Mouse (Mus musculus): ENCODE measurements around the gene Copg2. TPM values are rescaled to one million over a fixed set of nuclear protein-coding genes. Genes with fewer than 3 reads are reported as not detected.
"Not testable (repeated sequence)": the region's sequence is repeated elsewhere in the genome, so short reads cannot be mapped to it uniquely, and the experiment has no call there.

The Copg2 gene
- polyA plus RNA-seq, 1 experiment from 2014 or later = 25.8 TPM

GRCm38 (mm10) chr6:30802915-30803314 is 93.7 kb downstream of the Copg2 start:
- peaks cover 24% of the 10 kb centered on the region for H3K36me3 ChIP-seq
- not testable (repeated sequence) for H3K27ac ChIP-seq; H3K9me3 ChIP-seq (replicated peaks); H3K4me3 ChIP-seq; DNase-seq (ENCODE audit: low spot score); H3K27me3 ChIP-seq (ENCODE audit: low read depth, poor library complexity, severe bottlenecking); H3K4me1 ChIP-seq
- 96% methylated on average over 7 of the region's 7 CpGs for WGBS

- H3K4me1 ChIP-seq = no peaks in the 10 kb centered on the region
- no peaks in the 10 kb centered on the region for H3K27me3 ChIP-seq (ENCODE audit: low read depth, poor library complexity, severe bottlenecking)
- H3K27ac ChIP-seq = no peak overlapping the region
- H3K4me3 ChIP-seq = no peak overlapping the region
- H3K9me3 ChIP-seq (replicated peaks) = no peaks in the 10 kb centered on the region
- peaks cover 46% of the 10 kb centered on the region for H3K36me3 ChIP-seq
- DNase-seq (ENCODE audit: low spot score) = no peak
- WGBS = 90% methylated on average over 2 of the region's 2 CpGs
Observed at GRCm38 (mm10) chr6:30751209-30751608, 145.4 kb downstream of the Copg2 start.

GRCm38 (mm10) chr6:30750482-30750881 is 146.1 kb downstream of the Copg2 start:
- Histone ChIP-seq H3K36me3 (peaks cover 53% of the 10 kb centered on the region), H3K9me3 (replicated peaks) (no peaks in the 10 kb centered on the region), H3K4me3 (no peak overlapping the region), H3K27ac (no peak overlapping the region), H3K4me1 (0 out of 2 replicates have a peak, but pooled peaks cover 2% of the 10 kb centered on the region), H3K27me3 (ENCODE audit: low read depth, poor library complexity, severe bottlenecking) (no peaks in the 10 kb centered on the region)
- 90% methylated on average over 6 of the region's 6 CpGs for WGBS
- DNase-seq (ENCODE audit: low spot score) = no peak

GRCm38 (mm10) chr6:30749892-30750291 is 146.7 kb downstream of the Copg2 start:
- Histone ChIP-seq H3K36me3 (peaks cover 59% of the 10 kb centered on the region), H3K4me1 (0 out of 2 replicates have a peak, but pooled peaks cover 2% of the 10 kb centered on the region), H3K27me3 (ENCODE audit: low read depth, poor library complexity, severe bottlenecking) (no peaks in the 10 kb centered on the region), H3K4me3 (no peak overlapping the region), H3K27ac (no peak overlapping the region), H3K9me3 (replicated peaks) (no peaks in the 10 kb centered on the region)
- DNase-seq (ENCODE audit: low spot score) = no peak
- WGBS = 85% methylated on average over 1 of the region's 1 CpGs

- Histone ChIP-seq H3K27ac (no peak overlapping the region), H3K9me3 (replicated peaks) (no peaks in the 10 kb centered on the region), H3K4me3 (no peak overlapping the region), H3K36me3 (peaks cover 66% of the 10 kb centered on the region), H3K4me1 (0 out of 2 replicates have a peak, but pooled peaks cover 2% of the 10 kb centered on the region), H3K27me3 (ENCODE audit: low read depth, poor library complexity, severe bottlenecking) (no peaks in the 10 kb centered on the region)
- DNase-seq (ENCODE audit: low spot score) = no peak
- WGBS = 45% methylated on average over 2 of the region's 2 CpGs
Observed at GRCm38 (mm10) chr6:30749042-30749689, 147.4 kb downstream of the Copg2 start.

GRCm38 (mm10) chr6:30748358-30748910 is 148.2 kb downstream of the Copg2 start:
- Histone ChIP-seq H3K9me3 (replicated peaks) (no peaks in the 10 kb centered on the region), H3K4me1 (0 out of 2 replicates have a peak, but pooled peaks cover 2% of the 10 kb centered on the region), H3K4me3 (no peak overlapping the region), H3K36me3 (peaks cover 73% of the 10 kb centered on the region), H3K27ac (no peak overlapping the region), H3K27me3 (ENCODE audit: low read depth, poor library complexity, severe bottlenecking) (no peaks in the 10 kb centered on the region)
- DNase-seq (ENCODE audit: low spot score) = no peak
- 80% methylated on average over 6 of the region's 6 CpGs for WGBS

GRCm38 (mm10) chr6:30747631-30748357 is 148.8 kb downstream of the Copg2 start:
- H3K27me3 ChIP-seq (ENCODE audit: low read depth, poor library complexity, severe bottlenecking) = no peaks in the 10 kb centered on the region
- DNase-seq (ENCODE audit: low spot score) = no peak
- H3K4me1 ChIP-seq = 0 out of 2 replicates have a peak, but pooled peaks cover 2% of the 10 kb centered on the region
- H3K9me3 ChIP-seq (replicated peaks) = no peaks in the 10 kb centered on the region
- WGBS = 71% methylated on average over 7 of the region's 7 CpGs
- H3K36me3 ChIP-seq = peaks cover 80% of the 10 kb centered on the region
- no peak overlapping the region for H3K27ac ChIP-seq
- H3K4me3 ChIP-seq = no peak overlapping the region

- Histone ChIP-seq H3K36me3 (peaks cover 99% of the 10 kb centered on the region), H3K4me1 (0 out of 2 replicates have a peak, but pooled peaks cover 10% of the 10 kb centered on the region), H3K27ac (no peak overlapping the region), H3K4me3 (no peak overlapping the region), H3K9me3 (replicated peaks) (no peaks in the 10 kb centered on the region), H3K27me3 (ENCODE audit: low read depth, poor library complexity, severe bottlenecking) (no peaks in the 10 kb centered on the region)
- WGBS = 80% methylated on average over 7 of the region's 7 CpGs
- no peak for DNase-seq (ENCODE audit: low spot score)
Observed at GRCm38 (mm10) chr6:30745591-30745990, 151.0 kb downstream of the Copg2 start.

- 0 out of 2 replicates have a peak, but pooled peaks cover 10% of the 10 kb centered on the region for H3K4me1 ChIP-seq
Observed at GRCm38 (mm10) chr6:30744846-30745245, 151.7 kb downstream of the Copg2 start.

GRCm38 (mm10) chr6:30739177-30739747 is 157.3 kb downstream of the Copg2 start:
- 47% methylated on average over 10 of the region's 10 CpGs for WGBS
- Histone ChIP-seq H3K36me3 (peaks cover 73% of the 10 kb centered on the region), H3K9me3 (replicated peaks) (peaks cover 23% of the 10 kb centered on the region), H3K4me3 (peak overlapping the region; percentile 62), H3K27me3 (ENCODE audit: low read depth, poor library complexity, severe bottlenecking) (no peaks in the 10 kb centered on the region), H3K4me1 (peaks cover 27% of the 10 kb centered on the region), H3K27ac (peak overlapping the region; percentile 92)
- DNase-seq (ENCODE audit: low spot score) = no peak

More at GRCm38 (mm10) chr6:30744846-30745245, 151.7 kb downstream of the Copg2 start:
- 81% methylated on average over 10 of the region's 10 CpGs for WGBS
- Histone ChIP-seq H3K4me3 (no peak overlapping the region), H3K27me3 (ENCODE audit: low read depth, poor library complexity, severe bottlenecking) (no peaks in the 10 kb centered on the region), H3K27ac (0 out of 2 replicates have a peak overlapping the region, but pooled peaks have one; percentile 2), H3K9me3 (replicated peaks) (no peaks in the 10 kb centered on the region), H3K36me3 (peaks cover 99% of the 10 kb centered on the region)
- no peak for DNase-seq (ENCODE audit: low spot score)

- Histone ChIP-seq H3K36me3 (peaks cover 66% of the 10 kb centered on the region), H3K27me3 (ENCODE audit: low read depth, poor library complexity, severe bottlenecking) (no peaks in the 10 kb centered on the region), H3K4me1 (peaks cover 35% of the 10 kb centered on the region), H3K9me3 (replicated peaks) (peaks cover 23% of the 10 kb centered on the region), H3K27ac (peak overlapping the region; percentile 92), H3K4me3 (peak overlapping the region; percentile 62)
- 51% methylated on average over 20 of the region's 20 CpGs for WGBS
- no peak for DNase-seq (ENCODE audit: low spot score)
Observed at GRCm38 (mm10) chr6:30738464-30739006, 158.1 kb downstream of the Copg2 start.

- peaks cover 23% of the 10 kb centered on the region for H3K9me3 ChIP-seq (replicated peaks)
- WGBS = 62% methylated on average over 66 of the region's 66 CpGs
- DNase-seq (ENCODE audit: low spot score) = peak; percentile 85
- H3K4me1 ChIP-seq = peaks cover 42% of the 10 kb centered on the region
- H3K27ac ChIP-seq = peak overlapping the region; percentile 92
- peak overlapping the region; percentile 62 for H3K4me3 ChIP-seq
- peaks cover 64% of the 10 kb centered on the region for H3K36me3 ChIP-seq
- no peaks in the 10 kb centered on the region for H3K27me3 ChIP-seq (ENCODE audit: low read depth, poor library complexity, severe bottlenecking)
Observed at GRCm38 (mm10) chr6:30737548-30738463, 158.8 kb downstream of the Copg2 start.
